Mouse (Mus musculus) right cerebral cortex, postnatal 10 days (tissue): Measurements from ENCODE around the gene Ubap1l.

Experiments
- DNase-seq, 2 experiments: peaks; one replicate each; pipeline ENCODE4 v3.0.0; 2021; ENCODE audit warnings: low spot score in 2 of 2

Ubap1l gene

DNA sequence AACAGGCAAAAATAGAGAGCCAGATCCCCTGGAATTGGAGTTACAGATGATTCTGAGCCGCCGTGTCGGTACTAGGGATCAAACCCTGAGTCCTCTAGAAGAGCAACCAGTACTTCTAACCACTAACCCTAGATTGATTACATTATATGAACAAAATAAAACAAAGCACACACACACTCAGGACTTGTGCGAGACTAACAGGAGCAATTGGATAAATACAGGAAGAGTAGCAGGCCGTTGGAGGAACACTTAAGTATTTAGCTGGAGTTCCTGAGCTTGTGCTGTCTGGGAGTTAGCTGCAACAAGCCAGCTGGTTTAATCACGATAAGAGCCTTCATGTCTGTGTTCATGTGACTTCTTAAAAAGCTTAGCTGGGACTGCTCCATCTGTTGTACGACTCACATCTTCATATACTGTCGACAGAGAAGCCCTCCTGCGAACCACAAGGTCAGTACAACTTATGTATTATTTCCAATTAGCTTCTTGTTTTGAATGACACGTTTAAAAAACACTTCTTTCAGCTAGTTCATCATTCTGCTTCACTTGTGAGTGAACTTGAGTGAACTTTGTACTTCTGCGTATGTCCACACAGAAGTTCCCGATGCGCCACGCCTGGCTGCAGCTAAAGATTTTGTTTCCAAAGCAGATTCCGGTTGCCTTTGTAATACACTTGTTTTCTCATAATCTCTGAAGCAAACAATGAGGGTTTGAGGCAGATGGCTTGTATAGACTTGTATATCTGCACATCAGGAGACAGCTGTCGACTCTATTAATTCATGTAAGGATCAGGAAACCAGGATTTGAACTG, at the start of gene Ubap1l:
Gene Ubap1l, plus strand, starts transcription at position 401 of the 808 bp plus-strand sequence.
- DNase-seq: no peak

DNA sequence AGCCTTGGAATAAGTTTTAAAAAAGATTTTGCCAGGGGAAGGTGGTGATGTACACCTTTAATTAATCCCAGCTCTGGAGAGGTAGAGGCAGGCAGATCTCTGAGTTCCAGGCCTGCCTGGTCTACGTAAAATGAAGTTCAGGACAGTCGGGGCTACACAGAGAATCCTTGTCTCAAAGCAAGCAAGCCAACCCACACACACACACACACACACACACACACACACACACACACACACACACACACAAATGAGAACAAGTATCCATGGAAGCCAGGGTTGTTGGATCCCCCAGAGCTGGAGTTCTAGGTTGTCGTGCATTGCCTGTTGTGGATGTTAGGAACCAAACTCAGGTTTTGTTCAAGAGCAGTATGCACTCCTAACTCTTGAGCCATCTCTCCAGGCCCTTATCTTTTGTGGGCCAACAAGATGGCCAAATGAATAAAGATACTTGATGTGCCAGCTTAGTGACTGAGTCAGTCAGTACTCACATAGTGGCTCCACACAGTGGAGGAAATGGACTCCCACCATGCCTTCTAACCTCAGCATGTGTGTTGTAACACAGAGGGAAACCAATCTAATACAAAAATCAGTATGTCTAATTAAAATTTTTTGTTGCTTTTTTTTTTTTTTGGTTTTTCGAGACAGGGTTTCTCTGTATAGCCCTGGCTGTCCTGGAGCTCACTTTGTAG, 48.0 kb upstream of the Ubap1l start:
- DNase-seq: no peak

DNA sequence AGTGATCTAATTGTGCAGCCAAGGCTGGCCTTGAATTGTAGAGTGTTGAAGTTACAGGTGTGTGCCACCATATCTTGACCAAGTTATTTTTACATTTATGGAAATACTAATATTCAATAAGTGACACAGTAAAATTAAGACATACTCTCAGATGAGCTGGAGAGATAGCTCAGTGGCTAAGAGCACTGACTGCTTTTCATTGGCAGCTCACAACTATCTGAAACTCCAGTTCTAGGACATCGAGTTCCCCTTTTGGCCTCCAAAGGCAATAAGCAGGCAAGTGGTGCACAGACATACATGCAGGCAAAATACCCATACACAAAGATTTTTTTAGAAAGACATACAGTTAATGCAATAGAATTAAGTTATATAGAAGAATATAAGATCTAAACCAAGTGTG, 47.0 kb upstream of the Ubap1l start:
- no peak for DNase-seq

DNA sequence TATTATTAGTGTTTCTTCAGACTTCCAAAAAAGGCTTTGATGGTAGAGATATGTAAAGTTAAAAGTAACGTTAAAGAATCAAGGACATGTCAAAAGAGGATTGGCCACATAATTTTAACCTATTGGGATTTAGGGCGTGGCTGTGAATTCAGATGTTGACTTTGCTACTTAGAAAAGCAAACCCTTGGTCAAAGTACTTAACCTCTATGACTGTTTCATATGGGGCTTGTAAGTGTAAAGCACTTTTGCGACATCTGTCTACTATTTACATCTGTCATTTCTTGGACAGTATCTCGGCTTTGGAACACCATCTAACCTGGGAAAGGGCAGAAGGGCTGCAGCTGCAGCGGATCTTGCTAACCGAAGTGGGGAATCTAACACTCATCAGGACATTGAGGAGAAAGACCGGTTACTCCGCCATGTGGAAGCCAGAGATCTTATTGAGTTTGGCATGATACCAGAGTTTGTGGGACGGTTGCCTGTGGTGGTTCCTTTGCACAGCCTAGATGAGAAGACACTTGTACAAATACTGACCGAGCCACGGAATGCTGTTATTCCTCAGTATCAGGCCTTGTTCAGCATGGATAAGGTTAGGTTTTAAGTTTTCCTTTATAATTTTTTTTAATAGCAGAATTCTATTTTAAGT, 38.5 kb upstream of the Ubap1l start:
- no peak for DNase-seq

DNA sequence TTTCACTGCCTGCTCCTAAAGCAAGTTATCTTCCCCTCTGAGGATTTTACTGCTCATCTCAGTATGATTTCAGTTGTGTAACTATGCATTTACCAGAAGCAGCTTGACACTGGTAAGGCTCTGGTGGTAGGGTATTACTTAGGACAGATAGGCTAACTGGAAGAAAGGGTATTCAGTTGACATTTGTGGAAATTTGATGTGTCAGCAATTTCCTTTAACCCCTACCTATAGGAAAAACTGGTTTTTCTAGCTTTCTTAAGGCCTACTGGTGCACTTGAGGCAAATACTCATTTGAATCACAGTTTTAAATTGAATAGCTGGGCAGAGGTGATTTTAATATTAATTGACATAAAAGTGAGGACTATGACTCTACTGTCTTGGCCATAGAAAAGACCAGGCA, 34.9 kb upstream of the Ubap1l start:
- no peak for DNase-seq

DNA sequence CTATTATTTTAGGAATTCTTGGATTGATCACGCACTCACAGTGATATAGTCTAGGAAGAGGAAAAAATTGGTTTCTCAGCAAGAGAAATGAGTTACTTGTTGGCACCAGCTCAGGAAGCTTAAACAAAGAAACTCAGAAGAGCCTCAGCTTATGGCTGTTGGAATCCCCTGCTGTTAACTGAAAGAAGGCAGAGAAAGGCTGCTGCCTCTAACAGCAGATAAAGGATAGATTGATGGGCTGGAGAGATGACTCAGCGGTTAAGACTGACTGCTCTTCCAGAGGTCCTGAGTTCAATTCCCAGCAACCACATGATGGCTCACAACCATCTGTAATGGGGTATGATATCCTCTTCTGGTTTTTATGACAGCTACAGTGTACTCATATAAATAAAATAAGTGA, 33.5 kb upstream of the Ubap1l start:
- no peak for DNase-seq

DNA sequence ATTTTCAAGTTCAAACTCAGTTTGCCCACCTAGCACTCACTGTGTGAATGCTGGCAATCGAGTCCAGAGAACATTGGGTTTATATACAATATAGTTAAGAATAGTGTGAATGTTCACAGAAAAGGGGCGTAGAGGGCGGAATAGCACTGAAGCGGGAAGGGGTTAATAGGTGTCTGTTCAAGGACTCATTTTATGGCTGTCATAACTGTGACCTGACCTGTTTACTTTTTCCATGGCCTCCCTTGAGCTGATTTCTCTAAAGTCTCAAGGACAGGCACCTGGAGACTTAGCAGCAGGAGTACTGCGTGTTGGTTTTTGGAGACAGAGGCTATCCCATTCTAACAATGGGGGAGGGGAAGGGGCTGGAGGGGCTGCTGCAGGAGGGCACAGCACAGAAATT, 26.9 kb upstream of the Ubap1l start:
- DNase-seq: no peak

DNA sequence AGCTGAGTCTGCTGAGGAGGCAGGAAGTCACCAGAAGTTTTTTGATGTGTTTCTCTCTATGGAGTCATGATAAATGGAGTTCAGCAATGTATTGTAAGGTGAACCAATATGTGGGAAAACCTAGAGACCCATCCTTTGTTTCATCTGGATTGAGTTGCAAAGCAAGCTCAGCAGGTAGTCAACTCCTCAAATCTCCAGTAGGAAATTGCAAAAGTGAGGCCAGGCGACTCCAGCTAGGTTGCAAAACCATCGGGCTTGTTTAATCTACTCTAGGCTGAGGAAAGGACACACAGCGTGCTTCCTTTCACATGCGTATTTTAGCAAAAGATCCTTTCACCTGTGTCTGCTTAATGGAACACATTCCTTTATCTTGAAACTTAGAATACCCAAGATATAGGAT, 21.7 kb upstream of the Ubap1l start:
- DNase-seq: no peak

DNA sequence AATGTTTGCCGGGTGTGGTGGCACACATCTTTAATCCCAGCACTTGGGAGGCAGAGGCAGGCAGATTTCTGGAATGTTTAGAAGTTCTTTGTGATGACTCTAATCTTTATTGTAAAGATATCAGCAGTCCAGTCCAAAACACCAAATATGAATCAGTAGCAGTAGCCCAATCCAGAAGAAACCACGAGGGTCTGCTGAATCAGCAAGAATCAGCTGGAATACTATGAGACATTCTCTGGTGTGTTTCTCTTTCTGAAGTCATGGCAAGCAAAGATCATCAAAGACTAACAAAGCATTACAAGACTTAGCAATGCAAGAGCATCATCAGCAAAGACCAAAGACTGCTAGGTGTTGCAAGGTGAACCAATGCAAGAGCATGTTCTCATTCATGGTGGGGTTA, 20.4 kb upstream of the Ubap1l start:
- no peak for DNase-seq

DNA sequence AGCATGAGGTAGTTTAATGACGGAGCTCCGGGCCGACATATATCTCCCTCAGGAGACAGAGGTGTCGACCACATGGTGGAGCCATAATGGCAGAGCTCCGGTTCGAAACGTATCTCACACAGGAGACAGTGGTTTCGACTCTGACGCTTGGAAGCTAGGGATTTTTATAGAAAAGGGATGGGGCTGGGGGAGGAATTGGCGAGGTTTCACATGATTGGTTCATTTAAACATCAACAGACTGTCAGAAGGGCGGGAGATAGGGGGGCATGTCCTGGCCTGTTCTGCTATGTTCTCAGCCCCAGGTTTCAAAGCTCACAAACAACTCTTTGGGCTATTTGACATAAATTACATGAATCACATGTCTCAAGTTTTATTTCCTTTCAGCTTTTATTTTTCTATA, 15.4 kb upstream of the Ubap1l start:
- DNase-seq: peak; percentile 26 to 48

DNA sequence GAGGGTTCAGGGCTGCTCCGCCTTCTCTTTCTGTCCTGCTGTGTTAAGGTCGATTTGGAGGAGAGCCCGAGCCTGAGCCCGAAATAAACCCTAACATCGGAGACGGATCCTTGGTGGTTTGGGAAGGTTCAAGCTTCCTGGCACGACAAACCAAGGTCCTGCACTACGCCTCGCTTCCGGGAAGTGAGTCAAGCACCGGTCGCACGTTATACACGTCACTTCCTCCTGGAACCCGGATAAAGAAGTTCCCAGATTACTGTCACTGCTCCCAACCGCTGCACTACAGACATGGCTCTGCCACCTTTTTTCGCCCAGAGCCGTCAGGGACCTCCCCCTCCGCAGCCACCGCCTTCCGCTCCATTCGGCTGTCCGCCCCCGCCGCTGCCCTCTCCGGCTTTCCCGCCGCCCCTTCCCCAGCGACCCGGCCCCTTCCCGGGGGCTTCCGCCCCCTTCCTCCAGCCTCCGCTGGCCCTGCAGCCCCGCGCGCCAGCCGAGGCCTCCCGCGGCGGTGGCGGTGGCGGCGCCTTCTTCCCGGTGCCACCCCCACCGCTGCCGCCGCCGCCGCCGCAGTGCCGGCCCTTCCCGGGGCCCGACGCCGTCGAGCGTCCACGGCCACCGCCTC, 14.9 kb upstream of the Ubap1l start, which contains the start of gene Pdcd7:
Gene Pdcd7, plus strand, starts transcription at position 251 of the 622 bp plus-strand sequence.
- peak; percentile 97 to 98 for DNase-seq

DNA sequence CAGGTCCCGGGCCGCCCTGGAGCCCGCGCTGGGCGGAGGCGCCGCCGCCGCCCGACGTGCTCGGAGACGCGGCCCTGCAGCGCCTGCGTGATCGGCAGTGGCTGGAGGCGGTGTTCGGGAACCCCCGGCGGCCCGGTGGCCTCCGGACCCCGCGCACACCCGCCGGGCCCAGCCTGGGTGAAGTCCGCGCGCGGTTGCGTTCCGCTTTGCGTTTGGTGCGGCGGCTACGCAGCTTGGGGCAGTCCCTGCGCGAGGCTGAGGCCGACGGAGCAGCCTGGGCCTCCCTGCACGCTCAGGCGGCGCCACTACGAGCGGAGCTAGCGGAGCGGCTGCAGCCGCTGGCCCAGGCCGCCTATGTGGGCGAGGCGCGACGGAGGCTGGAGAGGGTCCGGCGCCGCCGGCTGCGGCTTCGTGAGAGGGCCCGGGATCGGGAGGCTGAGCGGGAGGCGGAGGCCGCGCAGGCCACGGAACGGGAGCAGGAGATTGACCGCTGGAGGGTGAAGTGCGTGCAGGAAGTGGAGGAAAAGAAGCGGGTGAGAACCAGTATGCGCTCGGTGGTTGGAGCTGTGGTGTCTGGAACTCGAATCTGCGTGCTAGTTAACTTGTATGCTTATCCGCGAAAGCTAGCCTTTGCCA, 14.2 kb upstream of the Ubap1l start:
- DNase-seq: peak; percentile 39 to 42

DNA sequence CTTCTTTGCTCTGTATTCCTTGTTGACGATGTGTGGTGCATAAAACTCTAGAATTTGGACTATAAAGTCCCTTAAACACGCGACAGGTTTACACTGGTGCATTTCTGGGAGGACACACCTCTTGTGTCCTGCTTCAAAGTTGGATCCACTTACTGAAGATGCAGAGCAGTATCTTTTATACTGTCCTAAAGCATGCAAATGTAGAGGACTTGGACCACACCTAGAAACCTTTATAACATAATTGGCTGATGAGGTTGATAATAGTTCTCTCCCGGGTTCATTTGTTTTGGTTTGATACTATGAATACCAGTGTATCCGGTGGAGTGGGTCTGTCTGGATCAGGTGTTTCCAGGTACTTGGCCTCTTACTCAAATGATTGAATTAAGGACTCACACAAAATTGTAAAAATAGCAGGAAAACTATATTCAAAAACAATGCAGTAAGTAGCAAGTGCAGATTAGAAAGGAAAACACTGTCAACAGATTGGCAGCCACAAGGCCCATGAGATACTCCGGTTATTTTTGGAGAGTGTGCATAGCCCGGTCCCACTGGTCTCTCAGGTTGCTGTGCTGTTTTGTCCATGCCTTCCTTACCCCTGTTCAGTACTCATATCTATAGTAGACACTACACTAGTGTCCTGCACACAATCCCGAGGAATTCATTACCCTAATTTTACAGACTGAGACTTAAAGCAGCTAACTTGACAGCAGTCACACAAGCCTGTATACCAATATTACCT, 13.6 kb upstream of the Ubap1l start:
- DNase-seq: no peak

DNA sequence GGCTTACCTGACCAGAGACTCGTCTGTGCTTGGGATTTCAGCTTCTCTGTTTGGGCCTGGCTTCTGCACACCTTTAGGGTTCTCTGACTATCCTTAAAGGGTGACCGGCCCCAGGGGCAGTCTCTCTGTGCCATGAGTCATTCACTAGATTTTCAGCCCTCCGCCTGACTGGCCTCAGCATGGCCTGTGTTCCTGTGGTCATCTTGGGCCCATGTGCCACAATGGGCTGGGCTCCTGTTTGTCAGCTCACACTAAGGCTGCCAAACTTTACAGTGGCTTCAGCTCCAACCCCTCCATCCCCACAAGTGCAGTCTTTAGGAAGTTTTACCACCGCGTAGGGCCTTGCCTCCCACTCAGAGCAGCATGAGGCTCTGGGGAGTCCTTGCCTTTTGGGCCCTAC, 7.6 kb upstream of the Ubap1l start:
- no peak for DNase-seq

DNA sequence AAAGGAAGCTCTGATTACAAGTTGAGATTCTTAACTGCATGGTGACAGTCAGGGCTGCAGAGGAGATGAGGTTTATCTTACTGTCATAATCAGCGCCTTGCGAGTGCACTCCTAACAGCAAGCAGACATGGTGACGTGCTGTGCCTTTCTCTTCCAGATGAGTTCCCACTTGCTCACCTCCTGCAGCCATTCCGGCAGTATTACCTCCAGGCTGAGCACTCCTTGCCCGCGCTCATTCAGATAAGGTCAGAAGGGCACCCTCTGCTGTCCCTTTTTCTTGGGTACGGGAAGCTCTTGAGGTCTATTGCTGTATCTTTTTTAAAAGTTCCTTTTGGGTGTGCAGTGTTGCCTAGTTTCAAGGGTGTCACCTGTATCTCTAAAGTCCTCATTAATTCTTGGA, 4.3 kb upstream of the Ubap1l start:
- DNase-seq: no peak

DNA sequence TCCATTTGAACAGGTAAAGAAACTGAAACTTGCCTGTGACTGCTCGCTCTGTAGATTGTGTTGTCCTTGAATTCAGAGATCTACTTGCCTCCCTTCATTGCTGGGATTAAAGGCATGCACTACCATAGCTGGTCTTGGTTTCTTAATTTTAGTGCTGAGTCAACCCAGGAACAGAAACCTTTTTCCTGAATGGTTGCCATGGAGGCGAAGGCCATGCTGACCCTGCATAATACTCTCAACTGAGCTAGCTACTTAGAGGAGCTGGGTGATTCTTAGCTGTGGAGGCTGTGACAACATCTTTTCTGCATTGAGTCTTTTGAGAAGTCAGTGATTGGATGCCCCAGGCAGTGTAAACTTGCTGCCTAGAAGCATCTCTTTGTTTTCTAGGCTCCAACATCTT, 3.9 kb upstream of the Ubap1l start:
- DNase-seq: no peak

DNA sequence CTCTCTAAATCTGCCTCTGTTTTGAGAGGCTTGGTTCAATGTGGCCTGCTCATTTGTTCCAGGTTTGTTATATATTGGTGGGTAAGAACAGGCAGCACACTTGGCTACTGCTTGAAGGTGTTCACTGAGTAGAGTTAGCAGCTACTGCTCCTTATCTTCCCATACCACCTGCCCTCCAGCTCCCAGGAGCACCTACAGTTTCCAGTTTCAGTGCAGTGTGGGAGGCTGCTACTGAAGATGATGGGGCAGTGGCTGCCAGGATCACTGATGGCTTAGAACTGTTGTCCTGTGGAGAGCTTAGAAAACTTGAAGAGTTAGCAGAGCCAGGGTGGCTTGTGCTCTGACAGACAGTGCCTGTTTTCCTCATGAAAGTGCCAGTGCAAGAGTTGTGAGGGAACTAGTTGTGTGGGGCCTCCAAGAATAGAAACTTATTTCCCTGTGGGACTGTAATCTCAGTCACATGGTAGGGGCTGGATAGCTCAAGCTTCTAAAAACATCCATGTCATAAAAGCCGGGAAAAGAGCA, 1.8 kb upstream of the Ubap1l start:
- no peak for DNase-seq

DNA sequence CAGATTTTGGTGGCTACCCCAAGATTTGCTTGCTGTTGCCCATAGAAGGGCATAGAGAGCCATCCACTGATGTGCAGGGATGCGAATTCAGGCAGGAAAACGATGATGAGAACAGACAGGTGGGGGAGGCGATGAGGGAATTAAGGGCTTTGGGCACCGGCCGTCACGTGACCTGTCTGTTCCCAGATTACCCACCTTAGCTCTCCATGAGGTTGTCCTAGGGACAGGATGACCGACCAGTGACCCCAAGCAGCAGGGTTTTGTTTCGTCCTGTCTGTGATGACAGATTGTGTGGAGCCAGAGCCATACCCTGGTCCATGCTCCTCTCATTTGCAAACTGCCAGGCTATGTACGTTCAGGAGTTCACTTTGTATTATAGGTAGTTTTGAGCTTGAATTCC, 2.8 kb downstream of the Ubap1l start:
- DNase-seq: peak in 1 of 2 experiments; percentile 10

DNA sequence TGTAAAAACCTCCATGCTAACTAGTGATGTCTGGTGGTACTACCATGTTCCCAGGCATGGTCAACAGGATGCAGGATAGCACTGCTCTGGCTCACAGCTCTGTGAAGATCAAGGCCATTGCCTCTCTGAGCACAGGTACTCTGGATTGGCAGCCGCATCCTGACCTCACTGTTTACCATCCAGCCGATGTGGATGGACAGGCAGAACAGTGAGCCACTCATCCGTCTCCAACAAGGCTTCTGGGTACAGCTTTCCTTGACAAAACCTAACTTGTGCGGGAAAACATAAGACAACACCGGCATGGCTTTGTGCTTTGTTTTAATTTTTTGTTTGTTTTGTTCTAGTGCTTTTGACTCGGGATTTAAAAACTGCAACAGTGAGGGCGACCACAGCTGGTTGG, 4.9 kb downstream of the Ubap1l start:
- peak in 1 of 2 experiments; percentile 5 for DNase-seq

DNA sequence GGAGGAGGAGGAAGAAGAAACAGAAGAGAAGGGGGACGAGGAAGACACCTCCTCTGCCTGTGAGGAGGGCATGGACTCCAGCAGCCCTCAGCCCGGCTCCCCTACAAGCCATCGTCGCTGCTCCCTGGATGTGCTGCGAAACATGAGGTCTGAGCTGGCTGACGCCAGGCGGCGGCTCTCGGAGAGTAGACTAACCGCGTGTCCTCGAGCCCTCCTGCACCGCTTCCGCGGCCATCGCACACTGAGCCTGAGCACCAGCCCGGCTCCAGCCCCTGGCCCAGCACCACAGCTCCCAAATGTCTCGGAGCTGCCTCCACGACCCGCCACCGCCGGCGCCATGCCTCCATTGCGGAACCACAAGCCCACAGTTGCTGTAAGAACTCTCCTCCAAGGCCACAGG, 10.9 kb downstream of the Ubap1l start:
- DNase-seq: no peak

DNA sequence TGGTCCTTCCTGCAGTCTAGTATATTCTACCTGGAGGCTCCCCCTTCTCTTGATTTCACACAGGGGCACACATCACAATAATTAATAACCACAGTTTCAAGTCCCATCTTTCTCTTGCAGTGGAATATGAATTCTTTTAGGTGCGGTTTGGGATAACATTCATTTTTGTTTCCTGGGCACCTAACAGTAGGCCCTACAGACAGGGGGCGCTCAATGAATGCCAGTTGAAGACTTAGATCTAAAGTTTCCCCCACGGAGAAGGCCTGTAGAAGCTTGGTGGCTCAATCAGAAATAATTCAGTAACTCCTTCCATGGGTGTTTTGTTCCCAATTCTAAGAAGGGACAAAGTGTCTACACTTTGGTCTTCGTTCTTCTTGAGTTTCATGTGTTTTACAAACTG, 11.6 kb downstream of the Ubap1l start:
- DNase-seq: no peak
